Mouse (Mus musculus) urinary bladder, postnatal 25 days (tissue): ENCODE data around the gene Ccdc47.

Source experiments
- DNase-seq: peaks from one replicate; pipeline ENCODE4 v3.0.0; 2022; ENCODE audit warnings: low spot score

Ccdc47 gene

DNA sequence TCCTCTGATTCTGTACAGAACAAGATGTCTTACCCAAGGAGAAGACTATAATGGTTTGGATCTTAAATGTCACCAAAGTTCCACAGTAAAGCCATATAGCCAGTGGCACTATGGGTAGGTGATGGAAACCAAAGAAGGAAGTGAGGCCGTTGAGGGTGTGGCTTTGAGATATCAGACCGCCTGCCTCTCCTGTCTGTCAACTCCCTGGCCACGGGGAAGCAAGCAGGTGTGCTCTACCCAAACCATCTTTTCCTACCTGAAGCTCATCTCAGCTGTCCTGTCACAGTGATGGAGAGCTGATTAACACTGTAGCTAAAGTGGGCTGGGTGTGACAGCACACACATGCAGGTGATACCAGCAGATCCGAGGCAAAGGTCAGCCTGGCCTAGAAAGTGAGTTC, 17.9 kb downstream of the Ccdc47 start:
- no peak for DNase-seq

DNA sequence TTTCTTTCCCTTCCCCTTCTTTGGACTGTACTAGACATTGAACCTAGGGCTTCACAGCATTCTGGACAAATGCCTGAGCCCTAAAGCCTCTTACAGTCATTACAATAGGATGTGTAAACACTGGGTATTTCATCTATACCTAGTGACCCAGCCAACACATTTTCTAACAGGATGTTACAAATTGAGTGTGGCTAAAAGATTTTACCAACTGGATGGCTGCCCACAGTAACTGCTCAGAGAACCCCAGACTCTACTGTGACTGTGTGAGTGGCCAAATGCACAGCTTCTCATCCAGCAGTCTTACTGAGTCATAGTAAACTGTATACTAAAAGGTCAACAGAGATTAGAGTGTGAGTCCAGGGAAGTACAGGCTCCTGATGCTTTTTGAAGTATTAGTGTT, 20.8 kb downstream of the Ccdc47 start:
- DNase-seq, result no peak

DNA sequence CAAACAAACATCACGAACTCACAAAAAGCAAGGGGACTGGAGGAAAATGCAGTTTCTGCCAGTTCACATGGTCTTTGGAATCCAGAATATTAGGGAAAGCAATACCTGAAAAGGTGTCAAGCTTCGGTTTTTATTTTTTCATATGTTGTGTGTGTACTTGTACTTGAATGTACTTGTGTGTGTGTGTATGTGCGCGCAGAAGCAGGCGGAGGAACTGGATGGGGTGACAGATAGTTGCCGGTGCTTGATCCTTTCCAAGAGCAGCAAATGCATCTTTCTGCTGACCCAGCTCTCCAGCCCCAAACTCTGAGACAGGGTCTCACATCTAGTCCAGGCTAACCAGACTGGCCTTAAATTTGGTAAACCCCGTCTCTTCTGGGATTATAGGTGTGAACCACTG, 21.3 kb downstream of the Ccdc47 start:
- DNase-seq, result no peak

DNA sequence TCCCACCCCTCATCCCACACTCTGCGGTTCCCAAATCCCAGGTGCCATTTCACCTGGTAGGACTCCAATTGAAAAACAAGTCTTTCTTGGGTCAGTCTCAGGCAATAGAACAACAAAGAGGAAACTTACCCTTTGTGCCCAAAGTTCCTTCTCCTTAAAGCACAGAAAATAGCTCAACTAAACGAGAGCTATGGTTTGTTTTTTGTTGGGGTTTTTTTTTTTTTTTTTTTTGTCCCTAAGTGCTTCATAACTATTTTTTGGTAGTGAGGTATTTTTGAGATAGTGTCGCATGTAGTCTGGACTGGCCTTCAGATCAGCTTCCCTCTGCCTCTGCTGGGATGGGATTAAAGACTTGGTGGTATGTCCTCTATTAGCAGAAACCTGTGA, 22.0 kb downstream of the Ccdc47 start:
- no peak for DNase-seq

DNA sequence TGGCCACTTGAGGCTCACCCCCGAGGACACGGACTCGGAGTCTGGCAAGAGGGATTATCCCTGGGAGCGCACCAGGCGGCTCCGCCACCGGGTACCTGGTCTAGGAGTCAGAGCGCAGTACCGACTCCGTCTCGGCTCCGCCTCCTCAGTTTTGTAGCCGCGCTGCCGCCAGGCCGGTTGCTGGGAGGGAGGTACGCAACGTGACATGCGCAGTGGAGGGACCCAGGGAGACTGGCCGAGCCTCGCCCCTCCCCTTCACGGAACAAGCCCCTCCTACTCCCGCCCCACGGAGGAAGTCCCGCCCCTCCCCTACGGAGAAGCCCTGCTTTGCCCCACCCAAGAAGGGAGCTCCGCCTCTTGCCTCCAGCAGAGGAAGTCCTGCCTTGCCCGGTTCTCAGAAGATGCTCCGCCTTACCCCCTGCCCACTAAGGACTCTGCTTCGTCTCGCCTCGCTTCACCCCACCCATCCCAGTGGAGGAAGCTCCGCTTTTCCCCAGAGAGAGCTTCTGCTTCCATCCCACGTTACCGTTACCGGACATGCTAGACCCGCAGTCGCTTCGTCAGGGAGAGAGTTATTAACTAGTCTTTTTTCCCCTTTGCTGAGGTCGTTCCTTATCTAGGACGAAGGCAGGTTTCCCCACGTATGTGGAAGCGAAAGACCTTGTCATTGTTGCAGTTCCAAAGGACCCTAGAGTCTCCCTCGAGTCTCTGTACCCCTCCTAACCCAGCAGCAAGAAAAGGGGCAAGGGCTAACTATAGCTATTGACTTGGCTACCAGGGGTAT, 22.6 kb downstream of the Ccdc47 start:
- peak; percentile 94 for DNase-seq

DNA sequence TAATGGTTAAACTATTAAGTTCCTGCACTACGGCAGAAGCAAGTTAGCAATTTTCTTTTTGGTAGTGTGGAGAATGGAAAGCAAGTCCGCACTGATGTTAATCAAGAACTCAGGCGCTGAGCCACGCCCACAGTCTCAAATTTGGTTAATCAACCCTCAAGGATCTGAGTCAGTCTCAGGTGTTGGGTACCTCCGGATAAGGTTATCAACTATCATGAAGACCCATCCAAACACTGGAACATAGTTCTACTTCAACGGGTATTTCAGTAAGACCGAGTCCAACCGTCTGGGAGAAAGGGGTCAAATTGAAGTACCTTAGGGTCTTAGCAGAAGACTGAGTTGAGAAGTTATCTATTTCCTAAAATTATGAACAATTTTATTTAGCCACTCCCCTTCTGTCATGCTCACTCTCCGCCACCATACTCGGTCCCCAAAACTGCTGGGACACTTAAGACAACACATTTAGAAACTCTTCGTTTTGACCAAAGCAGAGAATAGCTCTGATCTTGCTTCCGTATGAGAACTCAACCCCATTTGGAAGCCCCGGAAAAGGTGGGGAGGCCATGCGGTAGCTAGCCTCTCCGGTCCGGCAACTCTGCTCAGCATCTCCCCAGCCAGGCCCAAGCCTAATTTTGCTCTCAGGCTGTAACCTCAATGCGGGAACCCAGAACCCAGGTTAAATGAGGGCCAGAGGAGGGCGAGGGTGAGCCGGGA, 23.3 kb downstream of the Ccdc47 start:
- no peak for DNase-seq

DNA sequence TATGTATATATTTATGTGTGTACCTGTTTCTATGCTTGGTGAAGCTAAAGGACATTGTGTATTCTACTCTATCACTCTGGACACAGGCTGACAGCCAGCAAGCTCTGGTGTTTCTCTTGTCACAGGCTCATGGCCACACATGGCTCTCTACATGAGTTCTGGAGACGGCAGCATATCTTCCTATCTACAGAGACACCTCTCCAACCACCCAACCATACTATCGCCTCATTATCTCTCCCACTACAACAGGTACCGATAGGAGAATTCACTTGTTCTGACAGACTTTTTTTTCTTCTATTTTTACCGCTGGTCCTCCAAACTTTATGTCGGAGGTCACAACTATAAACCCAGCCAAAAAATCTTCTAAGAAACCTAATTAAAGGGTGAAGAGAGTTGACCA, 23.9 kb downstream of the Ccdc47 start:
- no peak for DNase-seq

DNA sequence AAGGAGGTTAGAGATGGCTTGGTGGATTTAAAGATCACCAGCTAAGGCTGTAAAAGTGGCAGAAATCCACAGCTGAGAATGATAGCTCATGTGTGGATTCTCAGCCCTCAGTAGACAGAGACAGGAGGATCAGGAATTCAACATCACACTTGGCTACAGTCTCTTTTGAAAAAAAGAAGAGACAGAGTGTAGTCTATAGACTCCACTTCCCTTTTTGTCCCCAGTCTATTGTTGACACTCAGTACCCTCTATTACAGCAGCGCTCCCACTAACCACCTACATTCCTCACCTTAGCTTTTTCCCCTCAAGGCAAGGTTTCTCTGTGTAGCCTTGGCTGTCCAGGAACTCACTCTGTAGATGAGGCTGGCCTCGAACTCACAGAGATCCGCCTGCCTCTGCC, 24.4 kb downstream of the Ccdc47 start:
- DNase-seq, result no peak

DNA sequence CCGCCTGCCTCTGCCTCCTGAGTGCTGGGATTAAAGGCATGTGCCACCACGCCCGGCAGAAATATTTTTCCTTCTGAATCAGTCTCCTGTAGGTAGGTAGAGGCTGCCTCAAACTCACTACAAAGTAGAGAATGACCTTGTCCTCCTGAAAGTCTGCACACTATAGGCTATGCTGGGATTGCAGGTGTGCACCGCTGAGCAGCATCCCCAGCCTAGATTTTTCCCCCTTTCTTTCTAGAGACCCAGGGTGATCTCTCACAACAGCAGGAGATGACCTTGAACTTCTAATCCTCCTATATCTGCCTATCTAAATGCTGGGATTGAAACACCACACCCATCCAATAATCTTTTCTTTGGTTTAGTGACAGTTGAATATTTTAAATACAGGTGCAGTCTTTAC, 28.8 kb downstream of the Ccdc47 start:
- DNase-seq, result no peak

DNA sequence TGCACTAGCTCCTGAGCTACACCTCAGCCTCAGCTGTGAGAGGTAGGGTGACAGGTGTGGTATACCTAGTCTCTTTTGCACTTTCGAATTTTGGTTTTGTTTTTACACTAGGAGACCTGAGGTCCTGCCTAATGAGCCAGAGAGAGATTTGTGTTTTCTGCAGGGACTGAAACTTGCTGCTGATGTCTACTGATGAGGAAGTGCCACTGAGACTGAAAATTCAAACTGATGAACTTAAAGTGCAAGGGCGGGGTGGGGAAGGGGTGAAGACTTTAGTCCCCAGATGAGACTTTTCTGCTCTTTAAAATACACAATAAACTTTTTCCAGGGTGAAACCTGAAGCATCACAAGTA, 35.7 kb downstream of the Ccdc47 start:
- DNase-seq, result no peak

DNA sequence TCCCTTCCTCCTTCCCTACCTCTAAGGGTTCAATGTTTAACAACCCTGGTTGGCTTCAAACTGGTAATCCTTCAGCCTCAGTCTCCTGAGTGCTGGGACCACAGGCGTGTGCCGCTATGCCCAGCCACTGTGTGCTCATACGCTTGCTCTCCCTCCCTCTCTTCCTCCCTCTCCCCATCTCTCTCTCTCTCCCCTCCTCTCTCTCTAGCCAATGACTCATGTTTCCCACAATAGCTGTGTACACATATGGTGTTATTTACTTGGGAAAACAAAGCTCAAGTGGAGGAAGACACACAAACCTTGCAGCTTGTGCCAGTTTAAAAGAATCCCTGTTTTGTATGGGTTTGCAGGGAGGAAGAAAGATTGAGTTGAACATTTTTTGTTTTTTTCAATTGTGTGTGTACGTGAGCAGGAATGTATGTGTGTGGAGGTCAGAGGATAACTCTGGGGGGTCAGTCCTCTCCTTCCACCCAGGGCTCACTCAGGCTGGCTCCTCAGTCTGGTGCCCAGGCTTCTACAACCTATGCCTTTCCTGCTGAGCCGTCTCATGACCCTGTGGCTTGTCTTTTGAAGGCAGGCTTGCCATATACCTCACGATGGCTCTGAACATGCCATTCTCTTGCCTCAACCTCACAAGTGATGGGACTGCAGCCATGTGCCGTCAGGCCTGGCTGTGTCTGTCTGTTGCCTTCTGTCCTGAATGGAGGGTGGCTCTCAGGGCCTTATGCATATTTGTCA, 36.3 kb downstream of the Ccdc47 start:
- no peak for DNase-seq

DNA sequence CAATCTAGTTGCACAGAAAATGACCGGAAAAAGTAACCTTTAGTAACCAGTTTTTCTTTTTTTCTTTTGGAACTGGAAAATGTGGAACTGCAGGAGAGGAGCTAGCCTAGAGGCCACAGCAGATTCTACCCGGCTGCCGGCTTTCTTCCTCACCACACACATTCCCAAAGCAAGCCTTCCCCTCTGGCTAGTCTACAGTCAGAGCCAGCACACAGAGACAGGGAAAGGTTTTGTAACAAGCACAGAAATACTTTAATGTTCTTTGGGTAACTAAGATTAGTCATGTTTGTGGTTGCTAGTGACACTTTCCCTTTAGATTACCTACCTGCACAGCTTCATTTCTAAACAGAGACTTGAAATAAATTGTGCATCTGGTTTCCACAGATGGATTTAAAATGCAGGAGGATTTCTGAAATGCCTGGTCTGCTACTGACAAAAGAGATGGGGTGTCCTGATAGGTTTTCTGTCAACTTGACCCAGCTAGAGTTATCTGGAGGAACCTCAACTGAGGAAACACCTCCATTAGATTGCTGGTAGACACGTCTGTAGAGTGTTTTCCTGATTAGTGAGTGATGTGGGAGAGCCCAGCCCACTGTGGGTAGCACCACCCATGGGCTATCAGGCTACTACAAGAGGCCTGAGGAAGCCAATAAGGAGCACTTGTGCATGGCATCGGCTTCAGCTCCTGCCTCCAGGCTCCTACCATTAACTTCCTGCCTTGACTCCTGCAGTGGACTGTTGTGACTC, 37.9 kb downstream of the Ccdc47 start:
- DNase-seq, result no peak

DNA sequence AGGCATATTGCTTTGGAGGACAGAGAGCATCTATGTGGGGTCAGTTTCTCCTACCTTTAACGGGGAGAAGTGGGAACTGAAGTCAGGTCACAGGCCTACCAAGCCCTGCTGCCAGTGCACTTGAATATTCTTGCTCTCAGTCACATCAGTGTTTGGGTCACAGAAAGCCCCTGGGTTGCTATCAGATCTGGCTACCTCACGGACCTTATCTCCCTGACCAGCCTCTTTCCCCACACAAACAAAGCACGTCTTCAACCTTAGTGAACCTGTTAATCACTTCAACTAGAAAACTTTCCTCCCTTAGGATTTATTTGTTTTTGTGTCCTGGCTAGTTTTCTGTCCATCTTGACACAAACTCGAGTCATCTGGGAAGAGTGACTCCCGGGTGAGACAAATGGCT, 39.8 kb downstream of the Ccdc47 start:
- DNase-seq, result no peak

DNA sequence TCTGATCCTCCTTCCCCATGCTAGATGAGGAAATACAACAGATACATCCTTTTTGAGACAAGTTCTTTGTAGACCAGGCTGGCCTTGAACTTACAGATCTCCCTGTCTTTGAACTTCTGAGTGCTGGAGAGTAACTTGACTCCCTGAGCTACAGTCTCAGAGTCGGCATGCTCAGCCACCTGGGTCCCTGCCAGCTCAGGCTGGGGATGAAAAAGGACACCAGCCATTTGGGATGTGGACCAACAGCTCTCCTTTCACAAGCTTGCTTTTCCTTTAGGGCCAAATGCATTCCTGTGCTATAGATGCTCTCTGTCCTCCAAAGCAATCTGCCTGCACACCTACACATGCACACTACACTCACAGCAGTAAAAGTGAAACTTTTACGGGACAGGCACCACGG, 41.1 kb downstream of the Ccdc47 start:
- DNase-seq, result no peak

DNA sequence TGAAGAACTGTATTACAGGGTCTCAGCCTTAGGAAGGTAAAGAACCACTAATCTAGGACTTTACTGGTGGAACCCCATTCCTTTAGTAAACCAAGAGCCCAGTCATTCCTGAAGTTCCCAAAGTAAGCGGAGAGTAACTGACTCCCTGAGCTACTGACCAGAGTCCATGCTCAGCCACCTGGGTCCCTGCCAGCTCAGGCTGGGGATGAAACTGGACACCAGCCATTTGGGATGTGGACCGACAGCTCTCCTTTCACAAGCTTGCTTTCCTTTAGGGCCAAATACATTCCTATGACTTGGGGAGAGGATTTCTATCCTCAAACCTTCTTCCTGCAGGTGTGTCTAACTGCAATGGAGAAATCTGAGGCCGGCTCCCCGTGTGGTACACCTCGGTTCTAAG, 41.8 kb downstream of the Ccdc47 start:
- no peak for DNase-seq

DNA sequence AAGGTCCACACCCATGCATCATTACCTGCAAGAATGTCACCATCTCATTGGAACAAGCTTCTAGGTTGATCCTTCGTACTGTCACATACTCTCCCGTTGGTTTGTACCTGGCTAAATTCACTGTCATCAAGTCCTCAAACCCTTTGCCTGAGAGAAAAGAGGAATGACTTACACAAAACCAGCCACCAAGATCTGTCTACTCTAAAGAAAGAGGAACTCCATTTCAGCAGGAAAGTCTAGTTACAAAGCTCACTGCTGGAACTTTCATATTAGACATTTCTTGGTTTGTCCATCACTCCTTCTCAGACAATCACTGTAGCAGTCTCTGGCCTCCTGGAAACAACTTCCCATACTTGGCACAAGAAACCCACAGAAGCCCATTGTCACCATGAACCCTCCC, 42.9 kb downstream of the Ccdc47 start:
- DNase-seq, result no peak

DNA sequence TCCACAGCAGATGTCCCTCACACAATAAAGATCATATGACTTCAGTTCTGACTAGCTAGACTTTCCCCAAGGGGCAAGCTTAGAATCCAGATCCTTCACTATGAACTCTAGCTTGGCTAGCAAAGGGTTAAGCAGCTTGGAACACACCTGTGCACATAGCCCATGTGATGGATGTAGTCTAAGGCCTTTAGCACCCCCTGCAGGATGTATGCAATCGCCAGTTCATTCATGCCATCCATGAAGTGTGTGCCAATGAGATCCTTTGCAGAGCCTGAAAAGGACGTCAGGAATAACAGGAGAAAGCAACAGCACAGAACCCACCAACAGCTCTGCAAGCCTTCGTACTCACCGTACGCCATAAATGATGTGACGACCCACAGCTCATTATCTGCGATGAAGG, 45.3 kb downstream of the Ccdc47 start:
- no peak for DNase-seq

DNA sequence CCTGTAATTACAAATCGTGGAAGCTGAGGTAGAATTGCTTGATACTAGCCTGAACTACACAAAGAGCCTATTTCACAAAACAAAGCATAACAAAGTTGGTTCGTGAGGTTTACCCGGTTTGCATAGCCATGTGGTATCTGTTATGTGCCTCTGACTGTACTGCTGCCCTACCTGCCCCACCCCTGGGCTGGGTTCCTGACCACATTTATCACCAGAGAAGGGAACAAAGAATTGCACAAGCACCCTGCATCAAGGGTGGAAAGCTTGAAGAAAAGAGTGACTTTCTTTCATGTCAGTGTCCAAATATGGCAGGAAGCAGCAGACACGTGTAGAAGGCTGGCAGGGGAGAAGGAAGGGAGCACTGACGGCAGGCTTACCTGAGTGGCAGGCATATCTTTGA, 48.7 kb downstream of the Ccdc47 start:
- DNase-seq, result no peak

DNA sequence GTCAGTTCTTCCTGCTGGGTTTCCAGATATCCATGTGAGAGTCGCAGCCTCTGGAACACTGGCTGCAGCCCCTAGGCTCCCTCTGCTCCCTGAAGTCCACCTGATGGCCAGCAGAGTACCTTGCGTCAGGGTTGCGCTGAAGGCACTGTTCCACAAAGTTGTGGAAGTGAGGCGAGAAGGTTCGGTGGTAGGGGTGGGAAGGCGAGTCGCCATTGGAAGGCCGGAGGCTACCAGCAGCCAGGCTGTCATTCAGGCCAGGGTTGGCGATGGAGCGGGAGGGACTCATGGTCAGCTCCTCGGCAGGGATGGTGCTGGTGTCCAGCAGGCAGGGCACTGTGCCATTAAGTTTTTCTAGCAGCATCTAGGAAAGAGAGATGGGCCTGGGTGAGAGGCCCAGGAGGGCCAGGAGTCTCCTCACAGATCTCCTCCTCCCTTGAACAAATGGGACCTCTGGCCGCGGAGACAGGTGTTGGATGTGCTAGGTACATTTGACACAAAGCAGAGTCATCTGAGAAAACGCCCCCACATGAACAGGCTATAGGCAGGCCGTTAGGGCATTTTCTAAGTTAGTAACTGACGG, 51.5 kb downstream of the Ccdc47 start:
- no peak for DNase-seq

DNA sequence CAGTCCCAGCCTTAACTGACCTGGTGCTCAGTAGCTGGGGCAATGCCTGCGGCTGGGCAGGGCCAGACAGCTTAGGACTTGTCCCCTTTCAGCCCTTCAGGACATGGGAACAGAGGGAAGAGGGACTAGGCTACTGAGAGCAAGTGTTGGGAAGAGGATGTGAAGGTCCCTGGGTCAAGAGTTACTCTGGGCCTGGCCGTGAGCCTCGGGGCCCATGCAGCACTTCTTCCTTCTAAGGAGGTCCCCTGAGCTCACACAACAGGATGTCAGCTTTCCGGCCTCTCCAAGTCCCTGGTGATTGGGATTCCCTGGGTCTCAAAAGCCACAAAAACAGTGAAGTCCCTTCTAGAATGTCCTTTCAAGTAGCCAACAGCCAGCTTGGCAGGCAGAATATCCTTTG, 52.6 kb downstream of the Ccdc47 start:
- no peak for DNase-seq

DNA sequence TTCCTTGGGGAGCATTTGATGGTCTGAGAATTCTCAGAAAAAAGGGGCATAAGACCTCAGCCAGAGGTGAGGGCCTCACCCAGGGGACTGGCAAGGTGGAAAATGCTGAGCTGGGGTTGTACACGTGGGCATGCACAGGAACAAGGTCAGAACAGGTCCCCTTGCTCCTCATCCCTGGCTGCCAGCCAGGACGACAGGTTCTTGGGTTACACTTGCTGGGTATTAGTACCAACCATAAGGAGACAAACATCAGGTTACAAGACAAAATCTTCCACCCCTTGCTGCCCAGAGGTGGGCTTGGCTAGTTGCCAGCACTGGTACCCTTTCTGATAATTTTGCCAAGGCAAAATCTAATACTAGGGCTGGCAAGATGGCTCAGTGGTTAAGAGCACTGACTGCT, 53.9 kb downstream of the Ccdc47 start:
- no peak for DNase-seq
